Mouse (Mus musculus): Measurements from ENCODE around the gene Gzmk. TPM values are rescaled to one million over a fixed set of nuclear protein-coding genes. Genes with fewer than 3 reads are reported as not detected.

Gene Gzmk
- polyA plus RNA-seq, 1 experiment from 2014 or later: not detected

- no peaks in the 10 kb centered on the region for H3K36me3 ChIP-seq
- H3K27ac ChIP-seq: no peak overlapping the region
- 81% methylated on average over 1 of the region's 1 CpGs for WGBS
- H3K9ac ChIP-seq: no peak overlapping the region
- H3K27me3 ChIP-seq (replicated peaks): no peaks in the 10 kb centered on the region
- H3K4me3 ChIP-seq (replicated peaks): no peak overlapping the region
- no peaks in the 10 kb centered on the region for H3K9me3 ChIP-seq
- H3K4me1 ChIP-seq (replicated peaks): no peaks in the 10 kb centered on the region
- ATAC-seq: no peak
- no peak overlapping the region for H3K4me2 ChIP-seq (replicated peaks)
These were observed 95.7 kb downstream of the Gzmk start for GRCm38 (mm10) chr13:113129974-113130373.

Other genes with a start within 250 kb of the Gzmk start
- gene Ccno, start 238.1 kb downstream of the Gzmk start, polyA plus RNA-seq (2015; fragmentation: Nextera tagmentation; extraction: Ambion mirVana): 0.27 and 0.34 TPM in 2 replicates
- gene Mcidas, start 232.1 kb downstream of the Gzmk start, polyA plus RNA-seq (2015; fragmentation: Nextera tagmentation; extraction: Ambion mirVana): 0.09 TPM in 1 of 2 replicates, not detected in the other
- not detected in 2 replicates for gene Cdc20b, start 190.8 kb downstream of the Gzmk start, polyA plus RNA-seq (2015; fragmentation: Nextera tagmentation; extraction: Ambion mirVana)
- gene Gpx8, start 179.5 kb downstream of the Gzmk start, polyA plus RNA-seq (2015; fragmentation: Nextera tagmentation; extraction: Ambion mirVana): 106 and 119 TPM in 2 replicates
- gene Gzma, start 124.9 kb downstream of the Gzmk start, polyA plus RNA-seq (2015; fragmentation: Nextera tagmentation; extraction: Ambion mirVana): 2.4 and 2.7 TPM in 2 replicates
- 4.2 and 4.5 TPM in 2 replicates for gene Esm1, start 16.2 kb downstream of the Gzmk start, polyA plus RNA-seq (2015; fragmentation: Nextera tagmentation; extraction: Ambion mirVana)
- gene BC067074, start 67.3 kb upstream of the Gzmk start, polyA plus RNA-seq (2015; fragmentation: Nextera tagmentation; extraction: Ambion mirVana): 2.6 and 2.8 TPM in 2 replicates